Mouse (Mus musculus): ENCODE measurements at regions not wholly inside any gene's neighbourhood (a gene's known extent, or its start where the extent isn't known, plus 50 kb on each side); places are given as distances from the start of the nearest gene placed in this dataset.
A peak's percentile ranks its signal among the peaks of the same experiment; 100 is the strongest.

DNA sequence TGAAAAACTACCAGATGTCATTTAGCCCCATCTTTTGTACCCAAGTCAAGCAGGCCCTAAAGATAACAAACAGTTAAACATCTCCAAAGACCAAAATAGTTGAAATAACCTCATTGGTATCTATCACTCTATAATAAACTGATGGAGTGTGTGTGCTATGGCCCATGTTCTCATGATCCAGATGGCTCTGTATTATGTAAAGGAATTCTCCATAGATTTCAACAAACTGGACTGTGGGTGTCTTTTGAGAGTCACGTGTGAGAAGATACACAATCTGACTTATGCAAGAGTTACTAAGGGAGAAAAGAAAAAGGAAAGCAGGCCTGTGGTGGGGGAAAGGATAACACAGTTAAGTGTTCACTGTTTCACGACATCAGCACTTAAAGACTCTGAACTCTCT, 164.8 kb upstream of the Paip1 start:
- H3K36me3 ChIP-seq (ENCODE audit: control insufficient read depth, insufficient read depth, low read length), result no peaks in the 10 kb centered on the region
- 70% methylated on average over 2 of the region's 2 CpGs for WGBS
- no peak overlapping the region for H3K4me3 ChIP-seq (ENCODE audit: low read depth, low read length)
- no peak overlapping the region for H3K27ac ChIP-seq (ENCODE audit: low read depth, low read length)
- no peak overlapping the region for H3K9ac ChIP-seq (ENCODE audit: low read length)
- no peaks in the 10 kb centered on the region for H3K4me1 ChIP-seq (replicated peaks; ENCODE audit: control insufficient read depth, insufficient read depth, low read length)
- no peak for ATAC-seq (replicated peaks; ENCODE audit: low FRiP score)
- no peak for DNase-seq (ENCODE audit: low spot score)
- H3K9me3 ChIP-seq (ENCODE audit: control insufficient read depth, low read length), result no peaks in the 10 kb centered on the region
- H3K4me2 ChIP-seq (ENCODE audit: low read depth, low read length, severe bottlenecking), result no peak overlapping the region
- no peaks in the 10 kb centered on the region for H3K27me3 ChIP-seq (ENCODE audit: control insufficient read depth, insufficient read depth, low read length)

DNA sequence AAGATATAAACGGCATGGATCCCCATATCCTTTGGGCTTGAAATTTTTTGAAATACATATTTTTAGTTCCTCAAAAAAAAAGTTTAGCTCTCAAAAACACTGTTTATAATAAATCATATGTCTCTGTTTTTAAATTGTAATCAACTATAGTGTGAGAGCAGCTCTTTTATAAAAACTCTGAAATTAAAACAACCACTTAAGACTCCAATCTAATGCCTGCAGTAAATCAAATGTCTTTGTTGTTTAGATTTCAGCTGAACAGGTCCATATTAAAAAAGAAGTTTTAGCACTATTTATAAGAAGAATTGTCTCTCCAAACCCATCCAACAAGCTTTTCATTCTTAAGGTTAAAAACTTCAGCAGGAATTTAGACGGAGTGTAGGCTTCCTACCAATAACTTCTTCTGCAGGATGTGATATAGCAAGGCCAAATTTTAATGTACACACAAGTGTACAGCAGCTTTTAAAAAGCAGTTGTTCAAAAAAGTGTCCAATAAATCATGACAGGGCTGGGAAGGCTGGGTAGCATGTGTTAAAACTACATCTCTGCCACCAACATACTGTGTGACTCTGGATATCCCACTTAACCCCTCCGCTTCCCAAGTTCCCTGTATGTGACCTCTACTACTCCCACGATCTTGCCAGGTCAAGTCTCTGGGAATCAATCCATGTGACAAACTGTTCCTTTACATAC, 160.6 kb upstream of the Paip1 start:
- no peaks in the 10 kb centered on the region for H3K27me3 ChIP-seq (ENCODE audit: control insufficient read depth, insufficient read depth, low read length)
- ATAC-seq (replicated peaks; ENCODE audit: low FRiP score), result no peak
- 87% methylated on average over 4 of the region's 4 CpGs for WGBS
- H3K4me2 ChIP-seq (ENCODE audit: low read depth, low read length, severe bottlenecking), result no peak overlapping the region
- H3K4me3 ChIP-seq (ENCODE audit: low read depth, low read length), result no peak overlapping the region
- no peak overlapping the region for H3K27ac ChIP-seq (ENCODE audit: low read depth, low read length)
- no peak for DNase-seq (ENCODE audit: low spot score)
- H3K36me3 ChIP-seq (ENCODE audit: control insufficient read depth, insufficient read depth, low read length), result no peaks in the 10 kb centered on the region
- H3K9me3 ChIP-seq (ENCODE audit: control insufficient read depth, low read length), result no peaks in the 10 kb centered on the region
- H3K9ac ChIP-seq (ENCODE audit: low read length), result no peak overlapping the region
- H3K4me1 ChIP-seq (replicated peaks; ENCODE audit: control insufficient read depth, insufficient read depth, low read length), result no peaks in the 10 kb centered on the region

- no peaks in the 10 kb centered on the region for H3K4me1 ChIP-seq (replicated peaks; ENCODE audit: control insufficient read depth, insufficient read depth, low read length)
- no peak overlapping the region for H3K27ac ChIP-seq (ENCODE audit: low read depth, low read length)
- H3K9me3 ChIP-seq (ENCODE audit: control insufficient read depth, low read length), result no peaks in the 10 kb centered on the region
- no peak overlapping the region for H3K4me2 ChIP-seq (ENCODE audit: low read depth, low read length, severe bottlenecking)
- H3K4me3 ChIP-seq (ENCODE audit: low read depth, low read length), result no peak overlapping the region
- no peak overlapping the region for H3K9ac ChIP-seq (ENCODE audit: low read length)
- no peak for ATAC-seq (replicated peaks; ENCODE audit: low FRiP score)
- no peaks in the 10 kb centered on the region for H3K36me3 ChIP-seq (ENCODE audit: control insufficient read depth, insufficient read depth, low read length)
- 82% methylated on average over 10 of the region's 10 CpGs for WGBS
- H3K27me3 ChIP-seq (ENCODE audit: control insufficient read depth, insufficient read depth, low read length), result no peaks in the 10 kb centered on the region
- no peak for DNase-seq (ENCODE audit: low spot score)
Observed at GRCm38 (mm10) chr13:119268301-119268675, 160.1 kb upstream of the Paip1 start.

- 98% methylated on average over 4 of the region's 4 CpGs for WGBS
- no peak for DNase-seq (ENCODE audit: low spot score)
- no peak overlapping the region for H3K27ac ChIP-seq (ENCODE audit: low read depth, low read length)
Observed at GRCm38 (mm10) chr13:119275500-119275899, 152.9 kb upstream of the Paip1 start.

DNA sequence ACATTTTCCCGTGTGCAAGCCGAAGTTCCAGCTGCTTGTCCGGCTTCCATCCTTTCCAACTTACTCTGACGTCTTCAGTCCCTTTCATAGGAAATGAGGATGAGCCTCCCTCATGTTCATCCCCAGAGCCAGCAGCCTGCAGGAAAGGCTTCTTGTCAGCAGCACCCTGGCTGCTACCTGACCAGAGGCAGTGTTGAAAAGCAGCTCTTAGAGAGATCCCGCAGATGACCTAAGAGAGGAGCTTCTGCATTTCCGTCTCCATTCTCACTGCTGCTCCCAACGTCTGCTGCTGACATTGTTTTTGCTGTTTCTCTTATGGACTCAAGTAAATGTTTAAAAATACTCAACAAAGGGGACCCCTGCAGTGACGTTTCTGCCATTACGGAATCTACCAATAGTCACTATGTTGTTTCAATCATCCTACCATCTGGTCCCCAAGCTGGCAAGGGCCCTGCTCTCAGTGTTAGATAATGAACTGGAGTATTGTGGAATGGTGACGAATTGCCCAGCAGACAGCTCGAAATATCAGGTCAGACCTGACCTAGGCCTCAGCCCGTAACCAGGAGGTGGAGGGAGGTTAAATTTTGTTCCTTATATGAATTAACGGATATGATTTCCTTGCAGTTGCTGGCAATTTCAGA, 151.0 kb upstream of the Paip1 start:
- WGBS, result 80% methylated on average over 13 of the region's 13 CpGs
- Histone ChIP-seq H3K4me3 (ENCODE audit: low read depth, low read length) (no peak overlapping the region), H3K27ac (ENCODE audit: low read depth, low read length) (no peak overlapping the region), H3K4me2 (ENCODE audit: low read depth, low read length, severe bottlenecking) (no peak overlapping the region), H3K9me3 (ENCODE audit: control insufficient read depth, low read length) (no peaks in the 10 kb centered on the region), H3K4me1 (replicated peaks; ENCODE audit: control insufficient read depth, insufficient read depth, low read length) (no peaks in the 10 kb centered on the region), H3K9ac (ENCODE audit: low read length) (no peak overlapping the region), H3K36me3 (ENCODE audit: control insufficient read depth, insufficient read depth, low read length) (no peaks in the 10 kb centered on the region), H3K27me3 (ENCODE audit: control insufficient read depth, insufficient read depth, low read length) (no peaks in the 10 kb centered on the region)
- DNase-seq (ENCODE audit: low spot score) (no peak), ATAC-seq (replicated peaks; ENCODE audit: low FRiP score) (no peak)

More at GRCm38 (mm10) chr13:119275500-119275899, 152.9 kb upstream of the Paip1 start:
- no peak for ATAC-seq (replicated peaks; ENCODE audit: low FRiP score)
- Histone ChIP-seq H3K4me1 (replicated peaks; ENCODE audit: control insufficient read depth, insufficient read depth, low read length) (no peaks in the 10 kb centered on the region), H3K4me3 (ENCODE audit: low read depth, low read length) (no peak overlapping the region), H3K36me3 (ENCODE audit: control insufficient read depth, insufficient read depth, low read length) (no peaks in the 10 kb centered on the region), H3K27me3 (ENCODE audit: control insufficient read depth, insufficient read depth, low read length) (no peaks in the 10 kb centered on the region), H3K9ac (ENCODE audit: low read length) (no peak overlapping the region), H3K9me3 (ENCODE audit: control insufficient read depth, low read length) (no peaks in the 10 kb centered on the region), H3K4me2 (ENCODE audit: low read depth, low read length, severe bottlenecking) (no peak overlapping the region)

DNA sequence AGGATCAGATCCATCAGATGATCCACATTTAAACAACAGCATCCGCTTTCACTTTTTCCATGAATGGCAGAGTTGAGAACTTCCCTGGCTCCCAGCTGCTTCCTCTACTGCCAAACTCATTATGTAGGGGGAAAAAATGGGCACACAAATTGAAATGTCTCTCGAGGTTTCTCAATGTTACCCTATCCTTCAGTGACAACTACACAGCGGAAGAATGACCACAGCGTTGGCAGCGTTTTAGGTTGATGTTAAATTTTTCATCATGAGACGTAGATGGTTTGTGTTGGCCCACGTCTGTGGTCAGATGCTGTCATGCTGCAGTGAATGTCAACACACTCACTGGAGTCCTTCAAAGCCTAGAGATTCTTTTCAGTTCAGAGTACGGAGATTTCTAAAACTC, 149.0 kb upstream of the Paip1 start:
- H3K36me3 ChIP-seq (ENCODE audit: control insufficient read depth, insufficient read depth, low read length), result no peaks in the 10 kb centered on the region
- H3K27ac ChIP-seq (ENCODE audit: low read depth, low read length), result no peak overlapping the region
- H3K4me2 ChIP-seq (ENCODE audit: low read depth, low read length, severe bottlenecking), result no peak overlapping the region
- no peak overlapping the region for H3K9ac ChIP-seq (ENCODE audit: low read length)
- no peak for DNase-seq (ENCODE audit: low spot score)
- no peaks in the 10 kb centered on the region for H3K9me3 ChIP-seq (ENCODE audit: control insufficient read depth, low read length)
- WGBS, result 90% methylated on average over 8 of the region's 8 CpGs
- no peak for ATAC-seq (replicated peaks; ENCODE audit: low FRiP score)
- no peaks in the 10 kb centered on the region for H3K4me1 ChIP-seq (replicated peaks; ENCODE audit: control insufficient read depth, insufficient read depth, low read length)
- H3K4me3 ChIP-seq (ENCODE audit: low read depth, low read length), result no peak overlapping the region
- no peaks in the 10 kb centered on the region for H3K27me3 ChIP-seq (ENCODE audit: control insufficient read depth, insufficient read depth, low read length)

DNA sequence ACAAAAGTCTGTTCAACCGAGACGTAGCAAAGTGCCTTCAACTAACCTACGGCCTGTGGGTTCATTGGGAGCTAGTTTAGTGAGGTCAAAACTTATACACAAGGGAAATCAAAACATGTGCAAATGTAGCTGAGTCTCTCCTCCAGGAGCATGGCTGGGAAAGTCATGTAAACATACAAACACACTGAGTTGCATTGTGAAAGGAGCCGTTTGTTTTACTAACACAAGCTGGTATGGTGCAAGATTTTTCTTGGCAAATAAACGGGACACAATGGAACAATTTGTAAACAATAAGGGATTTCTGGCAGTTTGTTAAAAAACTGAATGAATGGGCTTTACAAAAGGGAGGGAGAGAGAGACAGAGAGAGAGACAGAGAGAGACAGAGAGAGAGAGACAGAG, 147.8 kb upstream of the Paip1 start:
- no peak overlapping the region for H3K9ac ChIP-seq (ENCODE audit: low read length)
- H3K4me3 ChIP-seq (ENCODE audit: low read depth, low read length), result no peak overlapping the region
- H3K27me3 ChIP-seq (ENCODE audit: control insufficient read depth, insufficient read depth, low read length), result no peaks in the 10 kb centered on the region
- no peaks in the 10 kb centered on the region for H3K36me3 ChIP-seq (ENCODE audit: control insufficient read depth, insufficient read depth, low read length)
- no peak overlapping the region for H3K27ac ChIP-seq (ENCODE audit: low read depth, low read length)
- no peaks in the 10 kb centered on the region for H3K9me3 ChIP-seq (ENCODE audit: control insufficient read depth, low read length)
- no peak for ATAC-seq (replicated peaks; ENCODE audit: low FRiP score)
- no peaks in the 10 kb centered on the region for H3K4me1 ChIP-seq (replicated peaks; ENCODE audit: control insufficient read depth, insufficient read depth, low read length)
- no peak overlapping the region for H3K4me2 ChIP-seq (ENCODE audit: low read depth, low read length, severe bottlenecking)
- WGBS, result 83% methylated on average over 5 of the region's 5 CpGs
- DNase-seq (ENCODE audit: low spot score), result no peak

- DNase-seq (ENCODE audit: low spot score), result peak; percentile 69
- Histone ChIP-seq H3K4me1 (replicated peaks; ENCODE audit: control insufficient read depth, insufficient read depth, low read length) (no peaks in the 10 kb centered on the region), H3K27me3 (ENCODE audit: control insufficient read depth, insufficient read depth, low read length) (no peaks in the 10 kb centered on the region), H3K36me3 (ENCODE audit: control insufficient read depth, insufficient read depth, low read length) (no peaks in the 10 kb centered on the region), H3K4me3 (ENCODE audit: low read depth, low read length) (no peak overlapping the region), H3K9ac (ENCODE audit: low read length) (no peak overlapping the region), H3K27ac (ENCODE audit: low read depth, low read length) (no peak overlapping the region), H3K4me2 (ENCODE audit: low read depth, low read length, severe bottlenecking) (no peak overlapping the region), H3K9me3 (ENCODE audit: control insufficient read depth, low read length) (no peaks in the 10 kb centered on the region)
- peak; percentile 64 for ATAC-seq (replicated peaks; ENCODE audit: low FRiP score)
- 45% methylated on average over 6 of the region's 6 CpGs for WGBS
Observed at GRCm38 (mm10) chr13:119283448-119283847, 145.0 kb upstream of the Paip1 start.

GRCm38 (mm10) chr13:119309238-119309637, 119.2 kb upstream of the Paip1 start:
- WGBS, result 89% methylated on average over 1 of the region's 1 CpGs

More at GRCm38 (mm10) chr13:119309238-119309637, 119.2 kb upstream of the Paip1 start:
- Histone ChIP-seq H3K36me3 (ENCODE audit: control insufficient read depth, insufficient read depth, low read length) (no peaks in the 10 kb centered on the region), H3K27ac (ENCODE audit: low read depth, low read length) (no peak overlapping the region), H3K4me2 (ENCODE audit: low read depth, low read length, severe bottlenecking) (no peak overlapping the region), H3K4me3 (ENCODE audit: low read depth, low read length) (no peak overlapping the region), H3K9ac (ENCODE audit: low read length) (no peak overlapping the region), H3K4me1 (replicated peaks; ENCODE audit: control insufficient read depth, insufficient read depth, low read length) (no peaks in the 10 kb centered on the region), H3K27me3 (ENCODE audit: control insufficient read depth, insufficient read depth, low read length) (no peaks in the 10 kb centered on the region), H3K9me3 (ENCODE audit: control insufficient read depth, low read length) (no peaks in the 10 kb centered on the region)
- ATAC-seq (replicated peaks; ENCODE audit: low FRiP score) (no peak), DNase-seq (ENCODE audit: low spot score) (no peak)
